Mouse (Mus musculus): Measurements from ENCODE around the gene Fam205c. TPM values are rescaled to one million over a fixed set of nuclear protein-coding genes. Genes with fewer than 3 reads are reported as not detected.

The Fam205c gene
- polyA plus RNA-seq, 1 experiment from 2014 or later, result 0.15 TPM

GRCm38 (mm10) chr4:42902730-42903129 is 28.7 kb upstream of the Fam205c start:
- H3K4me1 ChIP-seq, result peaks cover 7% of the 10 kb centered on the region
- H3K27me3 ChIP-seq (replicated peaks; ENCODE audit: low read depth, poor library complexity, severe bottlenecking), result no peaks in the 10 kb centered on the region; the same call in 1 of the 2 replicates
- no peaks in the 10 kb centered on the region for H3K9me3 ChIP-seq
- H3K27ac ChIP-seq (replicated peaks), result no peak overlapping the region
- WGBS, result 90% methylated on average over 5 of the region's 5 CpGs
- DNase-seq (ENCODE audit: low spot score), result no peak
- H3K36me3 ChIP-seq (replicated peaks), result no peaks in the 10 kb centered on the region
- H3K4me3 ChIP-seq, result no peak overlapping the region

GRCm38 (mm10) chr4:42902174-42902573 is 28.1 kb upstream of the Fam205c start:
- DNase-seq (ENCODE audit: low spot score), result peak; percentile 33
- WGBS, result 61% methylated on average over 9 of the region's 9 CpGs
- H3K27me3 ChIP-seq (replicated peaks; ENCODE audit: low read depth, poor library complexity, severe bottlenecking), result no peaks in the 10 kb centered on the region; the same call in 1 of the 2 replicates
- no peak overlapping the region for H3K4me3 ChIP-seq
- no peaks in the 10 kb centered on the region for H3K9me3 ChIP-seq
- no peak overlapping the region for H3K27ac ChIP-seq (replicated peaks)
- no peaks in the 10 kb centered on the region for H3K36me3 ChIP-seq (replicated peaks)
- H3K4me1 ChIP-seq, result peaks cover 7% of the 10 kb centered on the region

DNA sequence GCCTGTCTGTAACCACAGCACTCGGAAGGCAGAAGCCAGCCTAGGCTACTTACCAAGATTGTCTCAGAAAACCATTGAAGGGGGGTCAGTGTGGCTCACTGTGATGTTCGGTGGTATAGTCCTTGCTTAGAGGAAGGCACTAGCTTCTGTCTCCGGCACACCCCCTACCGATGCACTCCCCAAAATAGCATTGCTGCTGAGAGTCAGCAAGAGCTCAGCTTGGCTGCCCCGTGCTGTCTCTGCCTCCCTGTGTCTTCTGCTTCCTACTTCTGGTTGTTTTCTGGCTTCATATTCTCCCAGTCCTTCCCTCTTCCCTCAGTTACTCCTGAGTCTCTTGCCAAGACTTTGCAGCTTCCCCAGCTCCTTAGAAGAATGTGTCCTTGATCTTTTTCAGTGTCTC is 26.8 kb upstream of the Fam205c start:
- Histone ChIP-seq H3K27me3 (replicated peaks; ENCODE audit: low read depth, poor library complexity, severe bottlenecking) (no peaks in the 10 kb centered on the region; the same call in 1 of the 2 replicates), H3K27ac (replicated peaks) (no peak overlapping the region), H3K9me3 (no peaks in the 10 kb centered on the region), H3K36me3 (replicated peaks) (no peaks in the 10 kb centered on the region), H3K4me3 (no peak overlapping the region), H3K4me1 (peaks cover 7% of the 10 kb centered on the region)
- 77% methylated on average over 5 of the region's 5 CpGs for WGBS
- no peak for DNase-seq (ENCODE audit: low spot score)

DNA sequence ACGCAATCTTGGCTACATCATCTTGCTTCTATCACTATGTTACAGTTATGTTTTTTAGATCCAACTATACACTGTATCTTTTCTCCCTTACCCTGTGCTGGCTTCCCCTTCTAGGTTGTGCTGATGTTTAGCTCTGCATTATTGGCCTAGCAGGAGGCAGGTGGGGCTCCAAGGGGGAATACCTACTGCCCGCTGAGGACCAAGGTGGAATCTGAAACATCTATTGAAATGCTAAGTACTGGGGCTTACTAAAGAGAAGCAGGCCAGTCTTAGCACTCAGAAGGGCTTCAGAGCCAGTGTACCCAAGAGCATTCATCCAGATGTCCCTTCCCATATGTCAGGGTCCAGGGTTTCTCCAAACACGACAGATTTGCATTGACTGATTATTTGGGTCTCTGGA is 24.9 kb upstream of the Fam205c start:
- H3K36me3 ChIP-seq (replicated peaks), result no peaks in the 10 kb centered on the region
- H3K27me3 ChIP-seq (replicated peaks; ENCODE audit: low read depth, poor library complexity, severe bottlenecking), result no peaks in the 10 kb centered on the region; the same call in 1 of the 2 replicates
- H3K9me3 ChIP-seq, result no peaks in the 10 kb centered on the region
- DNase-seq (ENCODE audit: low spot score), result no peak
- no peak overlapping the region for H3K27ac ChIP-seq (replicated peaks)
- peaks cover 7% of the 10 kb centered on the region for H3K4me1 ChIP-seq
- no peak overlapping the region for H3K4me3 ChIP-seq
- 44% methylated on average over 3 of the region's 3 CpGs for WGBS

DNA sequence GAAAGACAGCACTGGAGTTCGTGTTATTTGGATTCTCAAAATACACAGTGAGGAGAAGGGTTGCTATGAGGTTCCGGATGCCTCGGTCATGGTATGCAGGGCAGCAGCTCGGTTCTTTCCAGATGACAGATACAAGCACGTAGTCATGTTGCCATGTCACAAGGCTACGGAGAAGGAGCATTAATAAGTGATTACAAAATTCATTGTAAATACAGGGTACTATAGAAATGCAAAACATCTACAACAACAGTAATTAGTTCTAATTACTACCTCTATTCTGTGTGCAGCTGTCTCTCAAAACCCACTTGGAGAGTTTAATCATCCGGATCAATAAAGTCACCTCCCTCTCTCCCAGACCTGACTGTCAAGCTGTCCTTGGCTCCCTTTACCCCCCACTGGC is 21.1 kb upstream of the Fam205c start:
- Histone ChIP-seq H3K36me3 (replicated peaks) (no peaks in the 10 kb centered on the region), H3K27me3 (replicated peaks; ENCODE audit: low read depth, poor library complexity, severe bottlenecking) (no peaks in the 10 kb centered on the region; the same call in 1 of the 2 replicates), H3K4me1 (peaks cover 7% of the 10 kb centered on the region), H3K9me3 (no peaks in the 10 kb centered on the region), H3K4me3 (no peak overlapping the region), H3K27ac (replicated peaks) (no peak overlapping the region)
- 74% methylated on average over 7 of the region's 7 CpGs for WGBS
- no peak for DNase-seq (ENCODE audit: low spot score)

DNA sequence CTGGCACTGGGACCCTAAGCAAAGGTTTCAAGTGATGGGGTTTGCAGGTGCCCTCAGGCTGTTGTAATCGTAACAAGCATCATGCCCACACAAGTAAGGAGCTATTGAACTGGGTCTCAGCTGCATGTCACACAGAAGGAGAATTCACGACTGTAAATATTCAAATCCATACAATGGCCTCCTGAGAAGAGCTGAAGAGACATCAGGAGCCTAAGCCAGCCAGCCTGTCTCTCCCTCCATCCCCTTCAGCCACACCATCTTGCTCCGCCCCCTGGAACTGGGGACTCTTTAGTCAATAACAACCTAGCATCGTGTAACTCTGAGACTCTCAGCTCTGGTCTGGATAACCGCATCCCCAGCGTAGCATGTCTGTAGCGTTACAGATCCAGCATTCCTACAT is 17.1 kb upstream of the Fam205c start:
- H3K36me3 ChIP-seq (replicated peaks), result no peaks in the 10 kb centered on the region
- H3K27ac ChIP-seq (replicated peaks), result no peak overlapping the region
- peak; percentile 2 for DNase-seq (ENCODE audit: low spot score)
- H3K4me1 ChIP-seq, result no peaks in the 10 kb centered on the region
- H3K9me3 ChIP-seq, result no peaks in the 10 kb centered on the region
- H3K4me3 ChIP-seq, result no peak overlapping the region
- no peaks in the 10 kb centered on the region for H3K27me3 ChIP-seq (replicated peaks; ENCODE audit: low read depth, poor library complexity, severe bottlenecking)
- 64% methylated on average over 7 of the region's 7 CpGs for WGBS

- WGBS, result 90% methylated on average over 6 of the region's 6 CpGs
Measured at GRCm38 (mm10) chr4:42888806-42889205, 14.8 kb upstream of the Fam205c start.

DNA sequence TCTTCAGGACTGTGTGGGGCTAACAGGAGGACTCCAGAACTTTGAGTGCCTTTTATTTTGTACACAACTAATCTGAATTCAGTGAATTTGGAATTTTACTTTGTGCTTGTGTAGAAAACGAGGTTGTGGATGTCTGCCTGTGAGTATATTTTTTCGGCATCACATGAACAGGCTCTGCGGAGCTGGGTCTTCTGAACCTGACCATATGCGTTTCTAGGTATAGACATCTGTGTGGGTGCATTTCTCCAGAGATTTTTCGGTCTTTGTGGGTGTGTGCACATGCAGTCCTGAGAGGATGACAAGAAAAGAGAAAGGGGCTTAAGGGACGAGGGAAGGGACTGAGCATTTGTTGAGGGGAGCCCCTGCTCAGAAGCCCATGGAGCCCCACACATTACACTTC is 12.9 kb upstream of the Fam205c start:
- Histone ChIP-seq H3K4me1 (no peaks in the 10 kb centered on the region), H3K4me3 (no peak overlapping the region), H3K9me3 (no peaks in the 10 kb centered on the region), H3K27ac (replicated peaks) (no peak overlapping the region), H3K27me3 (replicated peaks; ENCODE audit: low read depth, poor library complexity, severe bottlenecking) (no peaks in the 10 kb centered on the region), H3K36me3 (replicated peaks) (no peaks in the 10 kb centered on the region)
- WGBS, result 89% methylated on average over 6 of the region's 6 CpGs
- DNase-seq (ENCODE audit: low spot score), result peak; percentile 0

More at GRCm38 (mm10) chr4:42888806-42889205, 14.8 kb upstream of the Fam205c start:
- H3K36me3 ChIP-seq (replicated peaks), result no peaks in the 10 kb centered on the region
- no peak for DNase-seq (ENCODE audit: low spot score)
- H3K27ac ChIP-seq (replicated peaks), result no peak overlapping the region
- no peaks in the 10 kb centered on the region for H3K9me3 ChIP-seq
- H3K4me3 ChIP-seq, result no peak overlapping the region
- no peaks in the 10 kb centered on the region for H3K4me1 ChIP-seq
- H3K27me3 ChIP-seq (replicated peaks; ENCODE audit: low read depth, poor library complexity, severe bottlenecking), result no peaks in the 10 kb centered on the region

DNA sequence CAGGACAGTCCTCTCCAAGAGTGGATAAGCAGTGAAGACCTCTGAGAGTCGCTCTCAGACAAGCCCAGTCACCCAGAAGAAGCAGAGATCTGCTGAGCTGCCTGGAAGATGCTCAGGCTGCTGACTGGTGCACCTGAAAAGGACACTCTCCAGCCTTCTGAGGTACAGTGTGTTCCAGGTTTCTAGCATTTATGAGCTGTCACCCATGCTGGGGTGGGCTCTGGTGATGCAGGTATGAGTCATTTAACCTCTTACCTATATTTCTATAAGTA is 6.6 kb upstream of the Fam205c start:
- H3K4me1 ChIP-seq, result no peaks in the 10 kb centered on the region
- no peaks in the 10 kb centered on the region for H3K36me3 ChIP-seq (replicated peaks)
- DNase-seq (ENCODE audit: low spot score), result no peak
- H3K27ac ChIP-seq (replicated peaks), result no peak overlapping the region
- no peaks in the 10 kb centered on the region for H3K9me3 ChIP-seq
- H3K27me3 ChIP-seq (replicated peaks; ENCODE audit: low read depth, poor library complexity, severe bottlenecking), result 0 out of 2 replicates have a peak, but pooled peaks cover 4% of the 10 kb centered on the region
- 55% methylated on average over 1 of the region's 1 CpGs for WGBS
- H3K4me3 ChIP-seq, result no peak overlapping the region

GRCm38 (mm10) chr4:42879829-42880676 is 6.0 kb upstream of the Fam205c start:
- no peaks in the 10 kb centered on the region for H3K9me3 ChIP-seq
- no peaks in the 10 kb centered on the region for H3K4me1 ChIP-seq
- 0 out of 2 replicates have a peak, but pooled peaks cover 4% of the 10 kb centered on the region for H3K27me3 ChIP-seq (replicated peaks; ENCODE audit: low read depth, poor library complexity, severe bottlenecking)
- WGBS, result 85% methylated on average over 16 of the region's 16 CpGs
- H3K4me3 ChIP-seq, result no peak overlapping the region
- DNase-seq (ENCODE audit: low spot score), result no peak
- H3K36me3 ChIP-seq (replicated peaks), result no peaks in the 10 kb centered on the region
- no peak overlapping the region for H3K27ac ChIP-seq (replicated peaks)

DNA sequence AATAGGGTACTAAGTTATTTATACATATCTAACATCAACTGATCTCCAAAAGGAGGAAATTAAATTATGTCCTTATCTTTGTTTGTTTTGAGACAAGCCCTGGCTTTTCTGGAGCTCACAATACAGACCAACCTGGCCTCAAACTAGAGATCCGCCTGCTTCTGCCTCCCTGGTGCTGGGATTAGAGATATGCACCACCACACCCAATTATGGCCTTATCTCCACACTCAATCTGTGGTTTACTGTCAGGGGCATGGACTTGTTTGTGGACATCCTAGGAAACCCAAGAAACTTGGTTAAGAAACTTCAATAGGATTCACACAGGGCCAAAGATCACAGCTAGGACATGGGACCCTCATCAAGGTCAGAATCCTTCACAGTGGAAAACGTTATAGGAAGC is 3.6 kb upstream of the Fam205c start:
- Histone ChIP-seq H3K4me3 (no peak overlapping the region), H3K36me3 (replicated peaks) (no peaks in the 10 kb centered on the region), H3K27ac (replicated peaks) (no peak overlapping the region), H3K27me3 (replicated peaks; ENCODE audit: low read depth, poor library complexity, severe bottlenecking) (0 out of 2 replicates have a peak, but pooled peaks cover 9% of the 10 kb centered on the region), H3K4me1 (no peaks in the 10 kb centered on the region), H3K9me3 (no peaks in the 10 kb centered on the region)
- 83% methylated on average over 2 of the region's 2 CpGs for WGBS
- DNase-seq (ENCODE audit: low spot score), result no peak

DNA sequence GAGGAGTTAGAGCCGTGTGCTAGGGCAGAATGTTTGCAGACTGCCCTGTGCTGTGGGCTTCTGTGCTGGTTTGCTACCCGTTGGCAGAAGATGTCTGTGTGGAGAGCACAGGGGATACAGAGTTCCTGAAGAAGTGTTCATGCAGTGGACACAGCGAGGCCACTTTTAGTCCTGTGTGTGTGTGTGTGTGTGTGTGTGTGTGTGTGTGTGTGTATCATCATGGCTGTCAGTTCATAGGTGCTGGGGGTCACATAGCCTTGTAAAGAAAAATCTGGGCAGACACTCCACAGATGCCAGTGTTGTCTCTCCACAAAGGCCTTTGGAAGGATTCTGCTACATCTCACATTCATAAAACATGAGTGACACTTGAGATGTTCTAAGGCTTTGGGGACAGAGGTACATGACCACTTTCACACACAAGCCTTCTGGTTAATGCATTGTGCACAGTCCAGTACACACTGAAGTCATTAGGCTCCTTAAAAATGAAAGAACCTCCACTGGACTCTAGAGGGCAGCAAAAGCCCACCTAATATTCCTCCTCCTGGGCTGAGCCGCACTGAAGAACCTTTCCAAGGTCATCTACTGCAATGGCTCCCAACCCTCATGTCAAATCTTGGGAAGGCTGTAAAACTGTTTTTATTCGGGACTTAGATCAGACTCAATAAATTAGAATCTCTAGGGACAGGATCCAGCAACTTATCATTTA is 2.7 kb upstream of the Fam205c start:
- Histone ChIP-seq H3K27ac (replicated peaks) (no peak overlapping the region), H3K9me3 (no peaks in the 10 kb centered on the region), H3K4me1 (no peaks in the 10 kb centered on the region), H3K4me3 (no peak overlapping the region), H3K27me3 (replicated peaks; ENCODE audit: low read depth, poor library complexity, severe bottlenecking) (0 out of 2 replicates have a peak, but pooled peaks cover 9% of the 10 kb centered on the region), H3K36me3 (replicated peaks) (no peaks in the 10 kb centered on the region)
- peak; percentile 70 for DNase-seq (ENCODE audit: low spot score)
- 36% methylated on average over 5 of the region's 5 CpGs for WGBS
